Comparison of ENCODE assay signal across 8 mouse cellular contexts in genomic region chr3:65391222-65391783, GRCm38 (mm10). TPM values are rescaled to one million over a fixed set of nuclear protein-coding genes. Genes with fewer than 3 reads are reported as not detected.
DNase-seq lines count a peak whose midpoint lies in the region; ATAC-seq and TF ChIP-seq lines count a peak whose summit lies in the region.

No protein-coding gene starts in this region.

- H3K36me3 ChIP-seq in heart, embryonic 11.5 days (ENCODE audit: control insufficient read depth, insufficient read depth, low read length), result peaks cover 22% of the 10 kb centered on the region
- peaks cover 48% of the 10 kb centered on the region for H3K36me3 ChIP-seq in E14TG2a.4 (ENCODE audit: insufficient read depth, low read length)
- peaks cover 17% of the 10 kb centered on the region for H3K36me3 ChIP-seq in forebrain, embryonic 16.5 days (ENCODE audit: control insufficient read depth, insufficient read depth)
- peaks cover 29% of the 10 kb centered on the region for H3K36me3 ChIP-seq in macrophage (ENCODE audit: inconsistent target)

- peak overlapping the region; percentile 75 for H3K4me2 ChIP-seq in heart, embryonic 11.5 days
- H3K4me2 ChIP-seq in forebrain, embryonic 16.5 days (ENCODE audit: low read length), result peak overlapping the region; percentile 83

- 40% methylated on average over 6 of the region's 6 CpGs for WGBS in heart, embryonic 11.5 days (ENCODE audit: insufficient replicate concordance)
- WGBS in forebrain, embryonic 16.5 days, result 41% methylated on average over 6 of the region's 6 CpGs
- 54% methylated on average over 6 of the region's 6 CpGs for WGBS in macrophage (ENCODE audit: missing documents)

- H3K4me1 ChIP-seq in heart, embryonic 11.5 days (ENCODE audit: control insufficient read depth, insufficient read depth, low read length), result 0 out of 2 replicates have a peak, but pooled peaks cover 2% of the 10 kb centered on the region
- H3K4me1 ChIP-seq in E14TG2a.4 (replicated peaks; ENCODE audit: low read depth, low read length), result peaks cover 41% of the 10 kb centered on the region
- H3K4me1 ChIP-seq in forebrain, embryonic 16.5 days (replicated peaks; ENCODE audit: control insufficient read depth, insufficient read depth, low read length), result peaks cover 7% of the 10 kb centered on the region

- H3K27ac ChIP-seq in heart, embryonic 11.5 days (ENCODE audit: low read depth, low read length), result peak overlapping the region; percentile 85; the same call in 1 of the 2 replicates
- H3K27ac ChIP-seq in forebrain, embryonic 16.5 days (ENCODE audit: low read length), result no peak overlapping the region
- H3K27ac ChIP-seq in macrophage, result peak overlapping the region; percentile 64

- no peak for TF ChIP-seq CTCF in E14TG2a.4 (conservative IDR thresholded peaks at IDR 0.05; ENCODE audit: low read length)

- peak overlapping the region; percentile 88 for H3K4me3 ChIP-seq in heart, embryonic 11.5 days (ENCODE audit: low read depth, low read length)
- H3K4me3 ChIP-seq in E14TG2a.4 (replicated peaks; ENCODE audit: low read length), result peak overlapping the region; percentile 94
- H3K4me3 ChIP-seq in forebrain, embryonic 16.5 days (replicated peaks; ENCODE audit: low read length), result peak overlapping the region; percentile 83
- H3K4me3 ChIP-seq in macrophage (ENCODE audit: inconsistent target), result peak overlapping the region; percentile 94

- DNase-seq in heart, adult 18-20 months, result no peak
- no peak for DNase-seq in adrenal gland, adult 8-10 months
- DNase-seq in T-cell, adult 2 months (ENCODE audit: low spot score), result no peak

- peak overlapping the region; percentile 95 for H3K9ac ChIP-seq in heart, embryonic 11.5 days (ENCODE audit: low read depth, low read length)
- peak overlapping the region; percentile 92 for H3K9ac ChIP-seq in forebrain, embryonic 16.5 days (replicated peaks; ENCODE audit: low read depth, low read length)

- ATAC-seq in heart, embryonic 11.5 days (replicated peaks; ENCODE audit: insufficient number of reproducible peaks, low FRiP score, low TSS enrichment), result no peak
- no peak for ATAC-seq in forebrain, embryonic 16.5 days
- ATAC-seq in megakaryocyte progenitor cell, adult 5-6 weeks (replicated peaks; ENCODE audit: poor library complexity), result no peak

- no peaks in the 10 kb centered on the region for H3K27me3 ChIP-seq in heart, embryonic 11.5 days (ENCODE audit: control insufficient read depth, insufficient read depth, low read length)
- H3K27me3 ChIP-seq in E14TG2a.4 (ENCODE audit: insufficient read depth, low read length), result no peaks in the 10 kb centered on the region
- no peaks in the 10 kb centered on the region for H3K27me3 ChIP-seq in forebrain, embryonic 16.5 days (replicated peaks; ENCODE audit: control insufficient read depth, insufficient read depth, low read length)

- H3K79me2 ChIP-seq in macrophage (ENCODE audit: inconsistent target), result peaks cover 58% of the 10 kb centered on the region

- H3K9me3 ChIP-seq in heart, embryonic 11.5 days (replicated peaks; ENCODE audit: control insufficient read depth, low read length), result no peaks in the 10 kb centered on the region
- no peaks in the 10 kb centered on the region for H3K9me3 ChIP-seq in E14TG2a.4 (ENCODE audit: low read length)
- H3K9me3 ChIP-seq in forebrain, embryonic 16.5 days (ENCODE audit: control insufficient read depth, low read length), result no peaks in the 10 kb centered on the region

RNA-seq across cellular contexts. Expression of gene Ssr3, which starts 1.1 kb away (rescaled TPM):
- 267 and 301 TPM in 2 replicates for polyA plus RNA-seq in heart, embryonic 11.5 days (2014; fragmentation: Nextera tagmentation; extraction: Ambion mirVana)
- 100 to 1,000 TPM; 119 to 122 TPM for total RNA-seq in heart, adult 18-20 months (2021)
- 170 and 199 TPM in 2 replicates for polyA plus RNA-seq in forebrain, embryonic 16.5 days (2015; fragmentation: Nextera tagmentation; extraction: Ambion mirVana)
- total RNA-seq in macrophage (2018; cell fraction: chromatin; rRNA removed), result 100 to 1,000 TPM in 15 of 26 experiments, 10 to 100 TPM in 11; 61.1 to 189 (median 109) TPM
- total RNA-seq in macrophage (2018; cell fraction: cytosol; rRNA removed), result 100 to 1,000 TPM; 163 to 229 (median 186) TPM
- 100 to 1,000 TPM; 108 to 324 (median 192) TPM for total RNA-seq in macrophage (2018; cell fraction: nucleus; rRNA removed)
- polyA plus RNA-seq in macrophage (2018), result 181 to 216 TPM (median 203 TPM) in 3 replicates
- total RNA-seq in adrenal gland, adult 8-10 months (2022), result 100 to 1,000 TPM; 185 to 212 (median 197) TPM
- 436 and 450 TPM in 2 replicates for total RNA-seq in megakaryocyte progenitor cell, adult 5-6 weeks (2015)
- total RNA-seq in megakaryocyte progenitor cell, adult 5-6 weeks (2017), result 368 and 395 TPM in 2 replicates
